Mouse (Mus musculus) urinary bladder, adult 18-20 months (tissue): Measurements from ENCODE around the gene Efhc1.

Source experiments
- DNase-seq, 2 experiments: peaks; one replicate each; pipeline ENCODE4 v3.0.0; 2022; ENCODE audit warnings: low spot score in 2 of 2, mixed read lengths in 2 of 2

Efhc1 gene

DNA sequence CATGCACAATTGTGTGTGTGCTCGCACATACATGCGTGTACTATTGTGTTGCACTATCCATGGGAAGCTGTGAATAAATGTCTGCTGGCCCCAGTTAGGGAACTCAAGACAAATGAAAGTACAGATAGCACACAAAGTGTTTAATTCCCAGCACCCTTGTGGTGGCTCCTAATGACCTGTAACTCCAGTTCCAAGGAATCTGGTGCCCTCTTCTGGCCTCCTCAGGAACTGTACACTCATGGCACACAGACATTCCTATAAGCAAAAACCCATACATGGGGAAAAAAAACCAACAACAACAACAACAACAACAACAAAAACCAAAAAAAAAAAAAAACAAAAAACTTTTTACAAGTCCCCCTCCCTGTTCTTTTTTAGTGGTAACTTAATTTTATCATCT is 8.4 kb upstream of the Efhc1 start:
- no peak for DNase-seq

- DNase-seq, result no peak
Measured at GRCm38 (mm10) chr1:20951799-20952198, 373 bp downstream of the Efhc1 start.

- DNase-seq, result no peak
Measured at GRCm38 (mm10) chr1:20954876-20955275, 3.5 kb downstream of the Efhc1 start.

DNA sequence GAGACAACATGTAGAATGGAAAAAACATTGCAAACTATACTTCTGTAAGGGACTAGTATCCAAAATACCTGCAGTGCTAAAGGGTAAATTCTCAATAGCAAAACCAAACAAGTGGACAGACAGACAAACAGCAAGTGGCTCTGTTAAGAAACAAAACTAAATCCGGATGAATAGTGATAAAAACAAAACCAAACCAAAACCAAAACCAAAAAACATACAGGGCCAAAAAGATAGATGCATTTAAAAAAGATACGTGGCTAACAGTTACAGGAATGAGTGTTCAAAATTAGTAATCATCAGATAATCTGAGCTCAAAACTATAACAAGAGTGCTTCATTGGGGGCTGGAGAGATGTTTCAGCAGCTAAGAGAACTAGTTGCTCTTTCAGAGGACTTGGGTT is 18.2 kb downstream of the Efhc1 start:
- DNase-seq, result no peak

DNA sequence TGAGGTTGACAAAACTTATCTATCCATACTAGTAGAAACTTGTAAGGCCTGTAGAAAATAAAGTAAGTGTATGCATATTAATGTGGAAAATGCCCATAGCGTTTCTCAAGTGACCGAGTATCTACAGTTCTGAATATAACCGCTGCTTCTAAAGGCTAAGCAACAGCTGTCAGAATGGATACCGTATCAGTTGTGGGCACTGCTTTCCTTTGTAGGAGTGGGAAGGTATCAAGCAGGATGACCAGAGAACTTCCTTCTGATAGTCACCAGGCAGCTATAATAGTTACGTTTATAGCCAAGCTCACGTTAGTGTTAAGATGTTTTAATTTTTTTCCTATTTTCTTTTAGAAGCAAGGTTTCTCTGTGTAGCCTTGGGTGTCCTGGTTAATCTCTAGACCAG is 22.0 kb downstream of the Efhc1 start:
- DNase-seq, result no peak

GRCm38 (mm10) chr1:20974341-20975135 is 23.1 kb downstream of the Efhc1 start:
- no peak for DNase-seq

DNA sequence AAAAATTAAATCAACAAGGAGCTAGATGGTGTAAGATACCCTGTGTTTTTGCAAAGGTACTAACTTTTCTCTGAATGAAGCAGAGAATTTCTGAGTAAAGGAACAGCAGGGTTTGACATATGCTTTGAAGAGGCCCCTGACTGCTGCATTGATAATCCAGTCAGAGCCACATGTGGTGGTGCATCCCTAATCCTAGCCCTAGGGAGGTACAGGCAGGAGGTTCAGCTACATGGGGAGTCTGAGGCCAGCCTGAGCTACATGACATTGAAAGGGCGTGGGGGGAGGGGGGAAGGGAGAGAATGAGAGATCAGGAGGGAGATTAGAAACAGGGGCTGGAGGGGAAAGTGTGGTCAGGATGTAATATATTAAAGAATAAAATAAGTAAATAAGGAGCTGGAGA is 29.1 kb downstream of the Efhc1 start:
- no peak for DNase-seq

GRCm38 (mm10) chr1:20981764-20982163 is 30.3 kb downstream of the Efhc1 start:
- no peak for DNase-seq

- no peak for DNase-seq
Measured at GRCm38 (mm10) chr1:20984103-20984502, 32.7 kb downstream of the Efhc1 start.

DNA sequence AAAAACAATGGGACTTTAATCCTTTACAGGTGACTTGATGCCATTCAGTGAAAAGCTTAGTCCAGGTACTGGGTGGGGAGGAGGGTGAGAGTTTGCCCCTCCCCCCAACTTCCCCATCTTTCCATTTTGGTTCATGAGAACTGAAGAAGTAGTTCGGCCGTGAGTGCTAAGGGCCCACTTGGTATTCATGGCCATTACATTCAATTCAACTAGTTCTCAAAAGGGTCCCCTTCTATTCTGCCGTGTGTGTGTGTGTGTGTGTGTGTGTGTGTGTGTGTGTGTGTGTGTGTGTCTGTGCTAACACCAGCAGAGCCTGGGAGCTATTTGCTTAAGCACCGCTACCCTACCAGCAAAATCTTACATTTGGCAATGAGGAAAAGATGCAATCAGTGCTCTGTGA is 33.2 kb downstream of the Efhc1 start:
- DNase-seq, result no peak

DNA sequence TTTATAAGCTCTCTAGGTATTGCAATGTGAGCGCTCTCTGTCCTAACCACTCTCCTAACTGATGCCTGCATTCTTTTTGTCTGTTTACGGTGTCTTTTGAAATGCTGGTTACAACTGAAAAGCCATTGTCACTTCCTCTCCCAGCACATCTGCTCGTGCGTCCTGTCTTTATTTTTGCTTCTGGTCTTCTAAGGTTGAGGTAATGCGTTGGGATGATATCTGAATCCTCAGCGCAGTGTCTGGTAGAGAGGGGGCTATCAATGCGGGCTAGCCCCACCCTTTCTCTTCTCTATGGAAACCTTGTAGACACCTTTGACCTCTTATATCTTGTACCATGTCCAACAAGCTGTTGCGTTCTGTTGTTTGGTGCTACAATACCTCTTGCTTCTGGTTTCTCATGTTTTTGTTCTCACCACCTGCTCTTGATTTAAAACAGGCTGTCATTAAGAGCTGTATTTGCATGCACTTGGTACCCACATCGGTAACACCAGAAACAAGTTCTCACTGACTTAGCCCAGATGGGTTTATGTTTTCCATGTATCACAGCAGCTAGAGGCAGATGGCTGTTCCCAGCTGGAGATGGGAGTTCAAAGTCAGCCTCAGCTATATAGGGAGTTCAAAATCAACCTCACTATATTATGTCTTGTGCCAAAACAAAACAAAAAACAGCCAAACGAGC is 35.1 kb downstream of the Efhc1 start:
- DNase-seq, result no peak

DNA sequence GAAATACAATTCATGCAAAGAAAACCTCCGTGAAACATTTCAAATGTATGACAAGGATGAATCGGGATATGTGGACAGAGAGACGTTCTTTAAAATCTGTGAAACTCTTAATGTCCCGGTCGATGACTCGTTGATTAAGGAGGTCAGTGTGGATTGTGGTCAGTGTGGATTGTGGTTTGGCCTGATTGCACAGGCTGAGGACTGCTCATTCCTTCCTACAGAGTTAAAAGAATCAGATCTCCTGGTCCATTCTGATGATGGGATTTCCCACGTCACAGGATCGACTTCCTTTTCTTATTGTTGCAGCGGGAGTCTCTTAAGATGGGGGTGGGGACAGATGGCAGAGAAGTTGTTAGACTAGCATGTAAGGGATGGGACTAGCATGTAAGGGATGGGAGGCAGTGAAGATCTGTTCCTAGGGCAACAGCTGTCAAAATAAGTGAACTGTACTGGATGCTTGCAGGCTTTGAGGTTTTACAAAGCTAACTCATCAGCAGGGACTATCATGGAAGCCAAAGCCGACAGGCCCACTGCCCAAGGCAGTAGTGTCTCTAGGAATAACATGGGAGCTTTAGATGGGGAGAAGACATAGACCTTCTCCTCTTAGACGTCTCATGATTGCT is 38.1 kb downstream of the Efhc1 start:
- DNase-seq, result no peak

DNA sequence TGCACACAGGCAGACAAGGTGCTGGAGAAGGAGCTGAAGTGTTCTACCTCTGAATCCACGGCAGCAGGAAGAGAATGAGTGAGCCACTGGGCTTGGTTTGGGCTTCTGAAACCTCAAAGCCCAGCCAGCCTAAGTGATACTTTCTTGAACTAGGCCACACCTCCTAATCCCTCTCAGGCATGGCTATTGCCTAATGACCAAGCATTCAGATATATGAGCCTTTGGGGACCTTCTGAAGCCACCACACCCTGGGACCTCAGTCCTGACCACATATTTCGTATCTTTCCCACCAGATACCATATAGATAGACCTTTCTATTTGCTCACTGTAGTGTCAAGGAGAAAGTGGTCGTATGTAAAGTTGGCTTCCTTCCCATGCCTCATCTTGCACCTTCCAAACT is 42.3 kb downstream of the Efhc1 start:
- no peak for DNase-seq

DNA sequence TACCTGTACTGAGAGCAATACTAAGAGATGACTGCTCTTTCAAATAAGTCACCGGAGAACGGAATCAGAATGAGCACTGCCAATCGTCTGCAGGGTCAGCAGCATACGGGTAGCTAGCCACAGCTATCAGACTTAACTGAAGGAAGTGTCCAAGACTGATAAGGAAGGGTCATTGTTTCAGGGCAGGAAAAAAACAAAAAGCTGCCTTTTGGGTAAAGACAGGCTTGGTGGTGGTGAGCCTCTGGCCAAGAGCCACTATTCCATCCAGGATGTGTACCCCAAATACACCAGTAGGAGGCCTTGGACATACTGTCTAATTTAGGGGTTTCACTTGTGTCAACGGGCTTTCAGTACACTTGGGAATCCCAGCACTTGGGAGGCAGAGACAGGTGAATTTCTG is 42.9 kb downstream of the Efhc1 start:
- no peak for DNase-seq

DNA sequence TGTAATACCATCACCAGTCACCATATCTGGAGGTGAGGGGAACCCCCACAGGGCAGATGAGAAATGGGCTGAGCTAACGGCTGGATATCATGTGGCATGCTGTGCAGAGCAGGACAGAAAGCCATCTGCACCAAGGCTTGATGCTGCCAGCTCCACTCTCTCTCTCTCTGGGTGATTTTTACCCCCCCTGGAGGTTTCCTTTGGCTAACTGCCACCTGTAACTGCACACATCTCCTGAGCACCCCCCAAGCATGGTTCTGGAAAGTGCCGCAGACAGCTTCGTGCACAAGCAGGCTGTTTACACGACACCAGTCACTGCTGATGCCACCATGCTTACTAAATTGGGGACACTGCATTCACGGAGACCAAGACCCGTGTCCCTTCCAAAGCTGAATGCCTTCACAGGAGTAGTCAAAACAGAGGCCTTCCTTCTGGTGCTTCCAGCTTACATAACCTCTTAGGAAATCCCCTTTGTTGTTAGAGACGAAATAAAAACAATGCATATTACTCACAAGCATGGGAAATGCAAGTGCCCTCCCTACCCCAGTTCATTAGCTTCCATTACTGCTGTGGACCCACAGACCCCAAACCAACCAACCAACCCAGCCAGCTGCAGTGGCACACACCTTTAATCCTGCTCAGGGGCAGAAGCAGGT is 44.0 kb downstream of the Efhc1 start:
- DNase-seq, result no peak

GRCm38 (mm10) chr1:20996603-20997327 is 45.3 kb downstream of the Efhc1 start:
- DNase-seq, result no peak

GRCm38 (mm10) chr1:20997328-20997689 is 45.9 kb downstream of the Efhc1 start:
- no peak for DNase-seq

DNA sequence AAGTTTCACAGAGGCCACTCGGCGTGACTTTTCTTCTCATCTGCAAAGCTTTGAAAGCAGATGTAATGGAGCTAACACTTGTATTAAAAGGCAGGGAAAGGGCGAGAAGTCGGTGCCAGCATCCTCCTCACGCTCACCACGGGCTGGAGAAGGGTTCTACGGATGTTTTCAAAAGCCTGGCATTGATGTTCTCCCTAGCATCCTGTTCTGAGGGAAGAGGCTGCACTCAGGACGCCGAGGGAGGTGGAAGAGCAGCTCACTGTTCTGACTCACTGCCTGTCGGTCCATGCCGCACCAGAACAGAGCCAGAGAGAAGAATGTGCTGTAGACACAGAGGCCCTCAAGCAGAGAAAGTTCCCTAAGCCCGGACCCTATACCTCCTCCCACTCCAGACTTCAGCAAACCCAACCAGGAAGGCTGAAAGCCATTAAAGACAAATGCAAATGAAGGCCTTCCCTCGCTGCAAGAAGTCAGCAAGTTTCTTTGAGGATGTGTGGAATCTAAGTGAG is 46.5 kb downstream of the Efhc1 start:
- DNase-seq, result no peak

GRCm38 (mm10) chr1:21002246-21003142 is 51.1 kb downstream of the Efhc1 start:
- DNase-seq, result no peak

DNA sequence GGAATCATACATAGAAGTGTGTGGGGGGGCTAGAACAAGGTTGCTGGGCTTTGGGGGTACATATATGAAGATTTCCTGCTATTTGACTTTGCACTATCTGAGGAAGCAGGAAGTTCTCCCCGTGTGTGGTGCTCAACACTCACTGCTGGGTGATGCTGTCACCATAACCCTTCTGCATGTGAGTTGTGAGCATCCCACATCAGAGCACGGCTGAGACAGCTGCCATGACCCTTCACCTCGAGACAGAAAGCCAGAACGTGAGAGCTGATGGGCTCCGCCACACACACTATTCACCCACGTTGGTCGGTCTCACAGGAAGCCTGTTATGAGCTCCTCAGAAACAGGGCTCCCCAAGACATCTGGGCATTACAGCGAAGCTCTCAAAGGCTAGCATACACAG is 53.2 kb downstream of the Efhc1 start:
- DNase-seq, result no peak

- DNase-seq, result no peak
Measured at GRCm38 (mm10) chr1:21006775-21007174, 55.3 kb downstream of the Efhc1 start.
